Mouse (Mus musculus) thymus, postnatal 0 days (tissue): ENCODE data around the gene Satb2. TPM values are rescaled to one million over a fixed set of nuclear protein-coding genes. Genes with fewer than 3 reads are reported as not detected.

ENCODE experiments used
- microRNA-seq: library from miRNA; unstranded; fragments of <30 nt; microRNA quantifications from one replicate; pipeline ENCODE4, GENCODE M21; 2016; ENCODE audit warnings: borderline number of aligned reads
- polyA plus RNA-seq: library from polyadenylated mRNA; unstranded; fragments of >200 nt; fragmentation: Nextera tagmentation; extraction: Ambion mirVana; gene quantifications from 2 replicates; pipeline ENCODE4 v1.2.1, GENCODE M21; 2015

The Satb2 gene
- polyA plus RNA-seq, 1 experiment from 2014 or later: 0.14 TPM

Small RNAs within 50 kb of the gene (microRNA-seq; reads per million reads assigned to microRNA genes)
- gene Gm23943: not detected
